Mouse (Mus musculus): ENCODE results near the gene Gm21488.
"Not testable (repeated sequence)": the region's sequence is repeated elsewhere in the genome, so short reads cannot be mapped to it uniquely, and the experiment has no call there.

Gm21488 gene

GRCm38 (mm10) chrY:27521820-27522219 is at the start of gene Gm21488:
Gene Gm21488 (minus strand): TSS chrY:27521920.
- DNase-seq = not testable (repeated sequence)
